Mouse (Mus musculus): ENCODE measurements around the gene Nme7.

GRCm38 (mm10) chr1:164470985-164471384, 167.1 kb downstream of the Nme7 start:
- TF ChIP-seq CTCF (IDR thresholded peaks at IDR 0.05; ENCODE audit: extremely low read depth, insufficient read depth, low read length) (no peak), POLR2A (IDR thresholded peaks at IDR 0.05; ENCODE audit: extremely low read depth, insufficient read depth, low read length) (no peak)
